Mouse (Mus musculus): Measurements from ENCODE around the gene Jund.

DNA sequence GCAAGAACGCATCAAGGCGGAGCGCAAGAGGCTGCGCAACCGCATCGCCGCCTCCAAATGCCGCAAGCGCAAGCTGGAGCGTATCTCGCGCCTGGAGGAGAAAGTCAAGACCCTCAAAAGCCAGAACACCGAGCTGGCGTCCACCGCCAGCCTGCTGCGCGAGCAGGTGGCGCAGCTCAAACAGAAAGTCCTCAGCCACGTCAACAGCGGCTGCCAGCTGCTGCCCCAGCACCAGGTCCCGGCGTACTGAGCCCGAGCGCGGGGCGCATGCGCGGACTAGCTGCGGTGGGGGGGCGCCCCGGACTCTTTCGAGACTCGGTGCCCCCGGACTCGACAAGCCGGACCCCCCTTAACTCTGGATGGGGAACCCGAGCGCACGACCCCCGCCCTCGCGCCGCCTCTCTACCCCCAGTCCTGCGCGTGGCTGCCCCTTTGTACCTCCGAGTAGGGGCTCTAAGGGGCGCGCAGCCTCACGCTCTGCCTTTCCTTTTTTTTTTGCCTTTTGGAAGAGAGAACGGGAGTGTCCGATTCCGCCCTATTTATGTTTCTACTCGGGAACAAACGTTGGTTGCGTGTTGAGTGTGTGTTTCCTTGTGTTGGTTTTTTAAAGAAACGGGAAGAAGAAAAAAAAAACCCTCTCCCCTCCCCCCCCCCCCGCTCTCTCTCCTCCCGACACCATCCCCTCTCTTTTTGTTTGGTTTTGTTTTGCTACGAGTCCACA lies 1.2 kb downstream of the Jund start:
- no peak for TF ChIP-seq CTCF (IDR thresholded peaks at IDR 0.05)
- TF ChIP-seq POLR2A (IDR thresholded peaks at IDR 0.05; ENCODE audit: insufficient read depth, low read depth, low read length) = peak; percentile 83

All from heart, adult 2 months (tissue).